Mouse (Mus musculus) gastrocnemius, postnatal 10 days (tissue): ENCODE data around the gene Zbtb48. TPM values are rescaled to one million over a fixed set of nuclear protein-coding genes. Genes with fewer than 3 reads are reported as not detected.
A peak's percentile ranks its signal among the peaks of the same experiment; 100 is the strongest.

Source experiments
- DNase-seq: peaks from one replicate; pipeline ENCODE4 v3.0.0; 2021; ENCODE audit warnings: mixed read lengths
- total RNA-seq, 2 experiments: library from RNA; stranded (reverse); gene quantifications; 2 replicates each; pipeline ENCODE4 v1.2.3; 2021

Zbtb48 gene
- total RNA-seq, 2 experiments from 2014 or later = 3.2 to 4.7 TPM

DNA sequence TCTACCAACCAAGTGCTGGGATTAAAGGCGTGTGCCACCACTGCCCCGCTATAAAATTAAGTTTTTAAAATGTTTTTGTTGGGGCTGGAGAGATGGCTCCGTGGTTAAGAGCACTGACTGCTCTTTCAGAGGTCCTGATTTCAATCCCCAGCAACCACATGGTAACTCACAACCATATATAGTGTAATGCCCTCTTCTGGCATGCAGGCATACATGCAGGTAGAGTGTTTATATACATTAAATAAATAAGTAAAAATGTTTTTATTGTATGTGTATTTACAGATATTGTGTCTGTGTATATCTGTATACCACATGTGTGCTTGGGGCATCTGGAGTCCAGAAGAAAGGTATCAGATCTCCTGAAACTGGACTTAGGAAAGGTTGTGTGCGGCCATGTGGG, 26.1 kb downstream of the Zbtb48 start:
- DNase-seq = no peak

DNA sequence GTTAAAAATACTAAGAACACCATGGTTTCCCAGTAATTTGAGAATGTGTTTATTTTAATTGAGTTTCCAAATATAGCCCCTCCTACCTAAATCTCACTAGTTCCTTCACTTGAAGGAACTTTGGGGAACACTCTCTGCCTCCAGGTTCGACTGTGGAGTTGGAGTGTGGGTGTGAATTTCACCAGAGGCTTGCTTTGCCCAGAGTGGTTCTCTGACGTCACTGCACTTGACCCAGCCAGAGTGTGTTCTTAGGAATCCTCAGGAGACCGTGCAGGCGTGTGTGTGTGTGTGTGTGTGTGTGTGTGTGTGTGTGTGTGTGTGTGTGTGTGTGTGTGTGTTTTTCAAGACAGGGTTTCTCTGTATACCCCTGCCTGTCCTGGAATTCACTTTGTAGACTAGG, 26.6 kb downstream of the Zbtb48 start:
- no peak for DNase-seq

DNA sequence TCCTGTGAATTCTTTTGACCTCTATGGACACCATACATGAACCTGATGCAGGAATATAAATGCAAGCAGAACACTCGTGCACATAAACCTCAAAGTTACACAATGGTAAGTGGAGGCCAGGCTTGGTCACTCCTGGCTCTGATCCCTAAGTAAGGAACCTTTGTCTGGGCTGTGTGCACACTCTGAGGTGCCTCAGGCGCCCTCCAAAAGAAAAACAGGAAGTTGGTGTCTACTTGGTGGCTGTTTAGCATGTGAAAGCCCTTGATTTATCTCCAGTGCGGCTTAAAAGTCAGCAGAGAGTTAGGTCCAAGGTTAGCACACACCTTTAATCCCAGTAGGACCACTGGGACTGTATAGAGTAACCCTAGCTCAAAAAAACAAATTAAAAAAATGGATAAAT, 28.0 kb downstream of the Zbtb48 start:
- DNase-seq = no peak

DNA sequence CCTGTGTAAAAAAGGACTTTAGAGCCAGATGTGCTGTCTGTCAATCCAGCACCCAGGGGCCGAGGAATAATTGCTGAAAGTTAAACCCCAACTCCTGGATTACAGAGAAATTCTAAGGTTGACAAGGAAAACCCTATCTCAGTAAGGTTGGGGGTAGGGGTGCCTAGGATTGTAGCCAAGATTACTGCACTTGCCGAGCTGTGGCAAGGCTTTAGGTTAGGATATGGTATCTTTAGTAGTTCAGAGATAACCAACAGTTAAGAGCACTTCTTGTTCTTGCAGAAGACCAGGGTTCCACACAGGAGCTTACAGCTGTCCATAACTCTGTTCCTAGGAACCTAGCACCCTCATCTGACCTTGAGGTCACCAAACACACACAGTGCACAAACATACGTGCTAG, 29.8 kb downstream of the Zbtb48 start:
- DNase-seq = no peak

DNA sequence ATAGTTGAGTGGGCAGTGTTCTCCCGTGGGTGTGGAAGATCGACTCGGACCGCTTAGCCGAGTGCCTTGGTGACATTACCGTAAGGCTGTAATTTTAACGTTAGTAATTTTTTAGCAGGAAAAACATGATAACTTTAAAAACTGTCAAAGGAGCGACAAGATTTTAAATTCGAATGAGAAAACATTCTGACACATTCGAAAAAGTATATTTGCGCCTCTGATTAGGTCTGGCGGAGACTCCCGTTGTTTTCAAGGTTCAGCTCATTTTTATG, 30.6 kb downstream of the Zbtb48 start:
- DNase-seq = no peak

DNA sequence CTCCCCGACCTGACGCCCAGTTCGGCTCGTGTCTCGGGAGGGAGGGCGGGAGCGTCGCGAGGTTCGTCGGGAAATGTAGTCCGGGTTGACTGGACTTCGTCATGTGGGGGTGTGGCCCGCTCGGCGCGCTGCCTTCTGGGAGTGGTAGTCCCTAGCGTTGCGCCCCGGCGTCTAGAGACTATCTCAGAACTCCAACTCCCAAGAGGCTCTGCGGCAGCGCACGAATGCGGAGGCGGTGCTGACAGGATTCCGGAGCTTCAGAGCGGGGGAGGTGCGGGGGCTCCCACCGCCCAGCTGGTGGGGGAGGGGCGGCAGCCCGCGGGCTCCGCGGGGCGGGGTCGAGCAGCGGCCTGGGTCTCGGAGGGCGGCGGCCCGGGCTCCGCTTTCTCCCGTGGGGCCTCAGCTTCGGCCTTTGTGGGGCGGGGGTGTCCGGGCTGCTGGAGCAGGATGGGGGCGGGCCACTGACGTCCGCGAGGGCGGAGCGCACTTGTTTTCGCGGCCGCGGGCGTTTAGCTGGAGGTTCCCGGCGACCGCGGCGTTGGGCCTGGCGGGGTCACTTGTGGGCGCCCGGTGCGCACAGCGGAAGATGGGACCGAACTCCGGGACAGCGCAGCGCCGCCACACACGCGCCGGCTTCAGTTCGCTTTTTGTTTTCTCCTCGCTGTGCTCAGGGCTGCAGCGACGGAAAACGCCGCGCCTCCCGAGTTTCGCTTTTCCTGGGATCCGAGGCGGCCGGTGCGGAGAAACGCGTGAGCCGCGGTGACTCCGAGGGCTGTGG, 31.1 kb downstream of the Zbtb48 start, which contains the start of gene Phf13:
TSS of gene Phf13 (minus strand) at position 86 of the 778 bp plus-strand sequence.
- peak; percentile 98 for DNase-seq

DNA sequence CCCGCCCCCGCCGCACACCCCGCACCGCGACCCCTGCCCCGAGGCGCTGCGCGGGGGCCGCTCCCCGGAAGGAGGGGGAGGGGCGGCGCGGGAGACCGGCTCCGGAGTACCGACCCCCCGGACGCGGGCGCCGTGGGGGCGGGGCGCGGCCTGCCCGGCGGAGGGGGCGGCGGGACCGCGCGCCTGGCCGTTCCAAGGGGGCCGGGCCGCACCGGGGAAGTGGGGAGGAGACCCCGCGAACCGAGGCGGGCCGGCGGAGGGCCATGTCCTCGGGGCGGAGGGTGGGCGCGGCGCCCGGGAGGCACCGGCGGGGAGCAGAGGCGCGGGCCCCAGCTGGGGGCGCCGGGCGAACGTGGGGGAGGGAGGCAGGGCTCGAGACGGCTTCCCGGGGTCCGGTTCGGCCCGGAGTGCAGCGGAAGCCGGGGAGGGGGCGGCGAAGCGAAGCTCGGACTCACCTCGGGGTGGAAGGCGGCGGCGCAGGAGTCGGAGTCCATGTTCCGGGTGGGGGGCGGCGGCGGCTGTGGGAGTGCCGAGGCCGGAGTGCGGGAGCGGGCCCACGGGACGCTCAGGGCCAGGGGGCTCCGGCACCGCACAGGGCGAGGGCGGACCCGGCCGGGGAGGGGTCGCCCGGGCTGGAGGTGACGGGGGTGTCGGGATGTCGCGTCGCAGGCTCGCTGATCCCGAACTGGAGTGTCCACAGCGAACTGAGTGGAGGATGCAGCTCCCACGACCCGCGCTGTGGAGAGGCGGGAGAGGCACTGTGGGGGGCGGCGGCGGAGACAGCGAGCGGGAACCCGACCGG, 31.9 kb downstream of the Zbtb48 start:
- DNase-seq = peak; percentile 59

DNA sequence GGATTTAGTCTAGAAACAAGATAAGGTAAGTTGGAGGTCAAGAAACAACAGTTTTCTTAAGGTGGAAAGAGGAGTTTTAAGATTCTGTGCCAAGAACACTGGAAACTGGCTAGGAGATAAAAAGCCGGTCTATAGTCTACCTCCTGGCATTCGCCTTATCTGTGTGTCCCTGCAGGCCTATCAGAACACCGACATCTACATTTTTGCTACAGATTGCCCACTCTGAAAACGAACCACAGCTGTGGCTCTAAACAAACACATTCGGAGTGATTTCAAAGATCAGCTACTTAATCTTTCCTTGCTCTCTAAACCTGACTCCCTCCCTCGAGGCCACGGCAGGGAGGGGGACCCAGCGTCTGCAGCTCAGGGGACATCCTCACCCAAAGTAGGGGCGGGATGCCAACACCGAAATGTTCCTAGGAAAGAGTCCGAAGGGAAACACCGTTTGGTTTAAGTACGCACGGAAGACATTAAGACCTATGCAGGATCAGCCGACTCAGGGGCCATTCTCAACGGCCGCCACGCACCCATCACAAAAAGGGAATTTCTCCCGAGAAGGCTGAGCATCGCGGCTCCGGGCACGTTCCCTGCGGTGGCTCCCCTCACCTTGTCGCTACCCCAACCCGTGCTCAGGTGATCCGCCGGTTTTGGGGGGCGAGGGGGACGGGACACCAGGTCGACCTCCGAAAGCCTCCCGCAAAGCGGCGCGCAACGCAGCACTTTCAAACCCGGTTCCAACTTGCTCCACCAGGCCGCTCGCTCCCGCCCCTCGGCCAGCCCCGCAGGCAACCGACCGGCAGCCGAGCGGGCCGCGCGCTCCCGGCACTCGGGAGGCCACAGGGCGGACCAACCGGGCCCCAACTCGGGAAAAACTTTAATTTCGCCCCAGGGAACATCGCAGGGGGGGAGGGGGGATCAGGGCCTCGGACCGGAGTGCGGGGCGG, 33.0 kb downstream of the Zbtb48 start:
- DNase-seq = peak; percentile 59

DNA sequence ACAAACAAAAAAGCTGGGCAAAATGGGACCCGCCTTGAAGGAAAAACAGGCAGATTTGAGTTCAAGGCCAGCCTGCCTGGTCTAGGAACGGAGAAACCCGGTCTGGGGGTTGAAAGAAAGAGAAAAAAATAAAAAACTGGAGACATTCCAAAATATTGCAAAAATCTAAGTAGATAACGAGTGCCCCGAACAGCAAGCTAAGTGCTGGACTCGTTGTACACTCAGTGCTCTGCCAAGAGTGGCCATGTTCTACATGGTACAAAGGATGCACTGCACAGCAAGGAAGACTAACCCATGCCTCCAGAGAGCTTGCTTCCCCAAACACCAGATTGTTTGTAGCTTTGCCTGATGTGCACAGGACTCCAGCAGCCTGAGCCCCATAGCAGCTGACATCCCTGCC, 34.4 kb downstream of the Zbtb48 start:
- no peak for DNase-seq

DNA sequence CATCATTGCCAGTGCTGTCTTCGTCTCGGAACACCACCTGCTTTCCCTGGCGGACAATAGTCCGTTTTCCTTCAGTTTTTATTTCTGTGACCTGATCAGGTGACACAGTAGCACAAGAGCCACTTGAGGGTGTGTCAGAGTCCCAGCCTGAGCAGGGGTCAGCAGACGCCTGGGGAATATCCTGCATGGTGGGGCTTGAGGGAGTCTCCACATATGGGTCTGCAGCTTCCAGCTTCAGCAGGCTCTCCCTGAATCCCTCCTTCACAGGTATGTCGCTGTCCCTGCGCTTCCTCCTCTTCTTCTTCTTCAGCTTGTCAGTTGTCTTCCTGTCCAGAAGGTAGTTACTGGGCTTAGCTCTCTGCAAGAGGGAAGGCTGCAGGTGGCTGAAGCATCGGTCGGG, 35.4 kb downstream of the Zbtb48 start:
- no peak for DNase-seq

DNA sequence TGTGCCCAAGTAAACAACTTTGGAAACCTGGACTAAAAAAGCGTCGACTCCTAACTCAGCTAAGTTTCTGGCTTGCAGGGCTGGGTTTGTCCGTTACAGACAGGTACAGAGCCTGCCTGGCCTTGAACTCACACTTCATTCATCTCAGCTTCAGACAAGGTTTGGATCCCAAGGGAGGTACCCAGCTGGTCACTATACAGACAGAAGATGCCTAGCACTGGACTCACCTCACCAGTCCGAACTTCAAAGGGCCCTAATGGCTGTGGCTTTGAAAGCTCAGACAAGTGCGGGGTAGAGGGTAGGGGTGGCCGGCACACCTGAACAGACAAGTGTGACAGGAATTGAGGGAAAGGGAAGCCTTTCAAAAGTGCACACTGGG, 38.4 kb downstream of the Zbtb48 start:
- no peak for DNase-seq

DNA sequence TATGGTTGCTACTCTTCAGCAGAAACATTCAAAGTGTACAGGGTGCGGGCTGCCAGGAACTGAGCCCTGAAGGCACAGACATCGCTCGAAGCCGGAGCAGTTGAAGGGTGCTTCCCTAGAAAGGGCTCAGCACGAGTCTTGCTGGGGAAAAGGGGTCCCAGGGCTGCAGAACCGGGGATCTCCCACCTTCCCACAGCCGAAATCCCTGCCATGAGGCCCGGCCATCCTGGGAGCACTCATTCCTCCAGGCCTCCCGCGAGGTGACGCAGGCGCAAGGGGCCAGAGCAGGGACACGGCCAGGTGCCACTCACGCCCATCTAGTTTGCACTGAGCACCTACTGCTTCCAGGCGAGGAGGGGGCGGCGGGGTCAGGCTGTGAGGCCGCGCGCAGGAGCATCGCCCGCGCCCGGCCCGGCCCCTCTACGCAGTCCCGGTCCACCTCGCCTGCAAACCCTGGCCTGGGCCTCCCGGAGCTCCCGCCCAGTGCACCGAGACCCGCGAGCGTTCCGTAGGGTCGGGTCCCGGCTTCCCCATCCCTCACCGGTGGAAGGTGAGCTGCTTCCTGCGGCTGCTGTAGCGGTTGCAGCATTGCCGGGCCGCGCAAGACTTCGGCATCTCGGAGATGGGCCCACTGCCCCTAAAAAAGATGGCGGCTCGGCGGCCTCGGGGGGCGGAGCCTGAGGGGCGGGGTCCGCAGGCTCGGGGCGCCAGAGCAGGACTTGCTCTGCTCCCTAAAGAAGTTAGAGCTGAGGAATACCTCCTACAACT, 38.9 kb downstream of the Zbtb48 start, which contains the start of gene Thap3:
TSS of gene Thap3 (minus strand) at position 656 of the 768 bp plus-strand sequence.
- DNase-seq = peak; percentile 86

DNA sequence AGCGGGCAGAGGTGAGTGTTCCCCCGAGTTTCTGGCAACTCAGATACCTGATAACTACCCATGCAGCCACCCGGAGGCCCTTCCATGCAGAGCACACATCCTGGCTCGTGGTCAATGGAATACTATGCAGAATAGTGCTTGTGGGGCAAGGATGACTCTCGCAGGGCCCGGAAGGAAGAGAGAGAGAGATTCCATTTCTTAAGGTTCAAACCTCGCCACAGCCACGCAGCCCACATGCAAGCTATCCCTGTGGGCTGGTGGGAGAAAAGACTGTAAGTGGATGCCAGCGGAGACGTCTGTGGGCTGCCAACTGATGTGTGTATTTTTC, 39.5 kb downstream of the Zbtb48 start:
- DNase-seq = no peak

DNA sequence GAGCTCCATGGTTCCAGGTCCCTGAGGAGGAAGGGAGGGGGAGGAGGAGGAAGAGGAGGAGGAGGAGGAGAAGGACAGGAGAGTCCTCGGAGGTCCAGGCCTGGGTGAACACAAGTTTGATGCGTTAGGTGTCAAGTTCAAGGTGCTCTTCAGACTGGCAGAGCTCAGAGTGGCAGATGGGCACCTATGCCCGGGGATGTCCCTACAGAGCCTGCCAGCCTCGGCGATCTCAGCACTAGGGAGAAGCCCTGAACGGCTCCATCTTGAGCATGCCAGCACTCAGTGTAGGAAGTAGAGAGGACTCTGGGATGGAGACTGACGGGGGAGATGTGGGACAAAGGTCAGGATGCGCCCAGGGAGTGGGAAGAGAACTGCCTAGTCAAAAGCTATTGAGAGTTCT, 40.8 kb downstream of the Zbtb48 start:
- no peak for DNase-seq

DNA sequence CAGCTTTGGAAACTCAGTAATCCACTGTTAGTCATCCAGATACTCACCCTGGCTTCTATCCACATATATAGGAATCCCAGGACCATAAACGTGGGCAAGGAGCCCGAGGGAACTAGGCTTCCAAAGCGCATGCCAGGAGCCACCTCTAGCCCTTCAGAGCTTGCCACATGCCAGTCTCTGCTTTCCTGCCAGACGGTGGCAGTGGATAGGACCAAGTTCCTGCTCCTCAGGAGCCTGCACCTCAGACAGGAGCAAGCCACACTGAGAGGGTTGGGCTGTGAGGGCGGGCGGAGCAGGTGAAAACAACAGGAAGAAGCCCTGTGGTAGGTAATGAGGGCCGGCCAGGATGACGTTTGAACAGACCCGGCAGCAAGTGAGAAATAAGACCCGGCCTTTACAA, 41.6 kb downstream of the Zbtb48 start:
- no peak for DNase-seq

DNA sequence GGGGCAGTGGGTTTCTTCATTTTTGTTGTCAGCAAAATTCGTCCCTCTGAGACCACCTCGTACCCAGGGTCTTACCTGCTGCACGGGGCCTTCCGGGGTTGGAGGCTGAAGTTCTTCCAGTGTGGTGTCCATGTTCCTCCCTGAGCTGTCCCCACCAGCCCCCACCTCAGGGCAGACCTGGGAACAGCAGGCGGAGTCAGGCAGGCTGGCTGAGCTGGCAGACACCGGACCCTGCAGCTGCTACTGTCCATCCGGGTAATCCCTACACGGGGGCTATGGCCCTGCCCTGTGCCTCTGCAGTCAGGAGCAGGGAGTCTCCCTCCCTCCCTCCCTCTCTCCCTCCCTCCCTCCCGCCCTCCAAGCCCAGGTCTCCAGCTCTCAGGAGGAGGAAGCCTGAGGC, 43.9 kb downstream of the Zbtb48 start:
- peak; percentile 85 for DNase-seq

DNA sequence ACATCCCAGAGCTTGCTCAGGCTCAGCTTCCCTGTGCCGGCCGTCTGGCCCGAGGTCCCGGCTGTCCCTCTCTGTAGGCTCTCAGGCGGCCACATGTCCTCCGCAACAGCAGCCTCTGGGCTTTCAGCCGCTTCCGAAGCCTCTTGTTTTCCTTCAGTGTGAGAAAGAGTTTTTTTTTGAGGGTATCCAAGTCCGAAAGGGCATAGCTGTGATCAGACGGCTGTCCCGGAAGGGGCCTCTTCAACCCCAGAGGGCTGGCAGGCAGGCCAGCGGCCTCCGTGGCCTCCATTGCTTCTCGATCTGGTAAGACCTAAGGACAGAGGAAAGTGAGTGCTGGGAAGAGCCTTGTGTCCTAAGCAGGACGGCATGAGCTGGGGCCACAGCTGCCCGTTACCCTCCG, 44.4 kb downstream of the Zbtb48 start:
- peak; percentile 30 for DNase-seq

DNA sequence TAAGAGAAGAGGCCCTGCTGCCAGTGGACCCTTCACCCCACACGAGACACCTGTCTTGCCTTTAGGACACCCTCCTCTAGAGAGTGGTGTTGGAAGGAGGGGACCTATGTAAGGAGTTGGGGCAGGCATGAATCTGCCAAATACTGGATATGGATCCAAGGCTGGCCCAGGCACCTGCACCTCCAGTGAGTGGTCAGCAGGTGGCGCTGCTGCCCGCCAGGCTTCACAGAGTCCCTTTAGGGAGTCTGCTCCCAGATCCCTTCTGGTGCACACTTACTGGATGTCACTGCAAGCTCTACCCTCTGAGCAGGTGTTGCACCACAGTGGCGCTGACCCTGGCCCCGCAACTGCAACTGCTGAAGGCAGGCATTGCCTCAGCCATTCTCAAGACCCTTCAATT, 46.1 kb downstream of the Zbtb48 start:
- DNase-seq = peak; percentile 81

DNA sequence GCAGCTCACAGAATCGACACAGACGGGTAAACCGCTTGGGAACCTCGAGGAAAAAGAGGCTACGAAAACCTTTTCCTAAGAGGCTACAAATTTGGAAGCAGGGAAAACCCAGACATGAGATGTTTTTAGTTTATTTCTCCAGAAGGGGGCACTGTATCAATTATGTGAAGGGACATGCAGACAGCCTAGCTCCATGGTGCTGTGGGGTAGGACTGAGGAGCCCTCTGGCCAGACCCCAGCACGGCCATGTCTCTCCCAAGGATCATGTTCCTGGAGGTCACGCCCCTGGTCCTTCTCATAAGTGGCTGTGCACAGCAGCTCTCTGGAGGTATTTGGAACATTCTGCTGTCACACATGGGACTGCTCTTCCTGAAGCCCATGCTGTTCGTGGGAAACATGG, 46.8 kb downstream of the Zbtb48 start:
- DNase-seq = no peak

DNA sequence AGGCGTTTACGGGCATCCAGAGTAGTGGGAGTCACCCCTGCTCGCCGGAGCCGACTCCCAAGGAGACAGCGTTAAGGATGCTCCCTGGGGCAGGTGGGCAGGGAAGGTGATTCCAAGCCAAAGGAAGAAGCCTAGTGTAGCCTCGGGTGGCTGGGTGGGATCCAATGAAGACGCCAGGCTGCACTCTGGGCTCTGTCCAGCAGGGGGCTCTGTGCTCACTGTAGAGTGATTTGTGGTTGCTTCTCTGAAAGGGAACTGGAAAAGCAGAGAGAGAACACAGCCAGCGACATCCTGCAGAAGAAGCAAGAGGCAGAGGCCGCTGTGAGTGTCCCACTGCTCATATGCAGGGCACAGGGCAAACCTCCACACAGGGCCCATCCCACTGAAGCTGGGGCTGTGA, 49.7 kb downstream of the Zbtb48 start:
- peak; percentile 91 for DNase-seq

DNA sequence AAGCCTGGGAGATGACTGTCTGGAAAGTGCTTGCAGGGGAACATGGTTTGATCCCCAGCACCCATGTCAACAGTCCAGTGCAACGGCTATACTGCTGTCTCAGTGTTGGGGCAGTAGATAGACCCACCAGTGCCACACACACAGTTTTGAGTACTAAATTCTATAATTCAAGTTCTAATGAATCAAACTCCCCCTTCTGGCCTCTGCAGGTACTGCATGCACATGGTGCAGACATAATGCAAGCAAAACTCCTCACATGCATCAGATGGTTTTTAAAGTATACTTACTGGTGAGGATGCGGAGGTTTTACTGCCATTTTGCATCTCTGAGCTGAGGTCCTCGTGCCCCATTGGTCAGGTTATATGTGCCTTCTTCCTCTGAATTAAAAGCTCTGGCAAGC, 52.0 kb downstream of the Zbtb48 start:
- DNase-seq = peak; percentile 51
